Mouse (Mus musculus): ENCODE data around the gene Gm6096. TPM values are rescaled to one million over a fixed set of nuclear protein-coding genes. Genes with fewer than 3 reads are reported as not detected.
"Not testable (repeated sequence)": the region's sequence is repeated elsewhere in the genome, so short reads cannot be mapped to it uniquely, and the experiment has no call there.

Gene Gm6096
- not detected in 2 replicates for total RNA-seq (2012; rRNA removed)

DNA sequence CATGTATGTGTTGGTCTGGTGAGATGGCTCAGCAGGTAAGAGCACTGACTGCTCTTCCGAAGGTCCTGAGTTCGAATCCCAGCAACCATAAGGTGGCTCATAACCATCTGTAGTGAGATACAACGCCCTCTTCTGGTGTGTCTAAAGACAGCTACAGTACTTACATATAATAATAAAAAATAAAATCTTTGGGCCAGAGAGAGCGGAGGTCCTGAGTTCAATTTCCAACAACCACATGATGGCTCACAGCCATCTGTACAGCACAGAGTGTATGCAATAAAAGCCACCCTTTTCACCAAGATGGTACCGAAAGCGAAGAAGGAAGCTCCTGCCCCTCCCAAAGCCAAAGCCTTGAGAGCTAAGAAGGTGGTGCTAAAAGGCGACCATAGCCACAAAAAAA, at the start of gene Gm6096:
Gene Gm6096, plus strand, starts transcription at position 301 of the 400 bp plus-strand sequence.
- H3K36me3 ChIP-seq (ENCODE audit: control insufficient read depth, insufficient read depth, low read length, poor library complexity, severe bottlenecking): peaks cover 3% of the 10 kb centered on the region; the same call in 1 of the 2 replicates
- H3K9ac ChIP-seq (ENCODE audit: insufficient read depth, low read depth, low read length, poor library complexity, severe bottlenecking): no peak within 1 kb of the TSS
- TF ChIP-seq ZNF384 (IDR thresholded peaks at IDR 0.05; ENCODE audit: low read depth, low read length) (no peak), ZC3H11A (IDR thresholded peaks at IDR 0.05; ENCODE audit: borderline replicate concordance, low read depth, low read length) (no peak), CHD2 (IDR thresholded peaks at IDR 0.05; ENCODE audit: low read depth, low read length) (no peak), HCFC1 (IDR thresholded peaks at IDR 0.05; ENCODE audit: borderline replicate concordance, insufficient read depth, low read length) (no peak), MAFK (IDR thresholded peaks at IDR 0.05; ENCODE audit: insufficient read depth, low read depth, low read length) (no peak)
- in situ Hi-C loops (cut with MboI; ENCODE audit: low sequenced_read_pairs in 2 of 2, unreplicated experiment in 2 of 2): loop anchor here in 1 of 2 experiments (10.0 kb wide), 1 partner anchor 104 kb away; no protein-coding TSS in a partner anchor
- H3K9me3 ChIP-seq (ENCODE audit: control insufficient read depth, insufficient read depth, low read depth, low read length): no peaks in the 10 kb centered on the region
- DNase-seq (ENCODE audit: low read depth, low spot score): no peak
- no peaks in the 10 kb centered on the region for H3K4me1 ChIP-seq (ENCODE audit: control insufficient read depth in 2 of 2, insufficient read depth in 2 of 2, low read length in 2 of 2, poor library complexity in 1 of 2)
- no peak within 1 kb of the TSS for H3K27ac ChIP-seq (ENCODE audit: insufficient read depth, low read depth, low read length, poor library complexity, severe bottlenecking)
- H3K4me3 ChIP-seq (ENCODE audit: insufficient read depth in 1 of 2, low read depth in 1 of 2, low read length in 2 of 2, poor library complexity in 1 of 2, severe bottlenecking in 1 of 2): no peak within 1 kb of the TSS

DNA sequence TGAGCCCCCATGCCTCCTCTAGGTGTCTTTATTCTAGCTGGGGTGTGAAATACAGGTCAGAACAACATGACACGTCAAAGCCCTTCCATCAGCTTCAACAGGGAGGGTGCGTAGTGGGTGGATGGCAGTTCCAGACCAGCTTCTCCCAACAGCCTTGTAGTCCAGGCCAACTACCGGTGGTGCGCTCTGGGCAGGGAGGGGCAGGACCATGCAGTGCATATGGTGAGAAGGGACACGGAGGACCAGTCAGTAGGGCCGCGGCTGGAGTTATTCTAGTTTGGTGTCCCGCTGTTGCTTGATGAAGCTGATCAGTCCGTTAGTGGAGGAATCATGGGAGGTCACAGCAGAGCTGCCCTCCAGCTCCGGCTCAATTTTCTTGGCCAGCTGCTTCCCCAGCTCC, 48.7 kb upstream of the Gm6096 start:
- H3K4me3 ChIP-seq (ENCODE audit: insufficient read depth in 1 of 2, low read depth in 1 of 2, low read length in 2 of 2, poor library complexity in 1 of 2, severe bottlenecking in 1 of 2); H3K27ac ChIP-seq (ENCODE audit: insufficient read depth, low read depth, low read length, poor library complexity, severe bottlenecking); in situ Hi-C loops (cut with MboI; ENCODE audit: low sequenced_read_pairs in 2 of 2, unreplicated experiment in 2 of 2); H3K9me3 ChIP-seq (ENCODE audit: control insufficient read depth, insufficient read depth, low read depth, low read length); H3K9ac ChIP-seq (ENCODE audit: insufficient read depth, low read depth, low read length, poor library complexity, severe bottlenecking); DNase-seq (ENCODE audit: low read depth, low spot score); H3K4me1 ChIP-seq (ENCODE audit: control insufficient read depth in 2 of 2, insufficient read depth in 2 of 2, low read length in 2 of 2, poor library complexity in 1 of 2): not testable (repeated sequence)
- H3K36me3 ChIP-seq (ENCODE audit: control insufficient read depth, insufficient read depth, low read length, poor library complexity, severe bottlenecking): peaks cover 56% of the 10 kb centered on the region

DNA sequence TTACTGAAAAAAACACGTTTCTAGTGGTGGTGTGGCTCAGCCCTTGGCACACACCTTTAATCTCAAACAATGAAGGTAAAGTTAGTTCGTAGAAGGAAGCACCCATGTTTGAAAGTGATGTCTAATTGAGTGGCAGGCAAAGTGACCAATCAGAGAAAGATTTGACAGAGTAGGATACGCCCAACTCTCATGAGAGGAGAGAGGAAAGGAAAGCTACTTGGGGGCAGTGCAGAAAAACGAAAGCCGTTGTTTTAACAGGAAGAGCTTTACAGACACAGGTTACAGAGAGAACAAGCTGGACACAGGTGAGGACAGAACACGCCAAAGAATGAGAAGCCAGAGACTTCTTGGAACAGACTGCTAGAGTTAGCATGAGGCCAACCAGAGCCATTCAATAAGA, 44.5 kb upstream of the Gm6096 start:
- in situ Hi-C loops (cut with MboI; ENCODE audit: low sequenced_read_pairs in 2 of 2, unreplicated experiment in 2 of 2): no loop called here
- Histone ChIP-seq H3K36me3 (ENCODE audit: control insufficient read depth, insufficient read depth, low read length, poor library complexity, severe bottlenecking) (peaks cover 89% of the 10 kb centered on the region), H3K9me3 (ENCODE audit: control insufficient read depth, insufficient read depth, low read depth, low read length) (no peaks in the 10 kb centered on the region), H3K4me1 (ENCODE audit: control insufficient read depth in 2 of 2, insufficient read depth in 2 of 2, low read length in 2 of 2, poor library complexity in 1 of 2) (no peaks in the 10 kb centered on the region), H3K4me3 (ENCODE audit: insufficient read depth in 1 of 2, low read depth in 1 of 2, low read length in 2 of 2, poor library complexity in 1 of 2, severe bottlenecking in 1 of 2) (no peak overlapping the region), H3K27ac (ENCODE audit: insufficient read depth, low read depth, low read length, poor library complexity, severe bottlenecking) (no peak overlapping the region), H3K9ac (ENCODE audit: insufficient read depth, low read depth, low read length, poor library complexity, severe bottlenecking) (no peak overlapping the region)
- DNase-seq (ENCODE audit: low read depth, low spot score): no peak
- no peak for TF ChIP-seq CHD2 (IDR thresholded peaks at IDR 0.05; ENCODE audit: low read depth, low read length)
- no peak for TF ChIP-seq ZNF384 (IDR thresholded peaks at IDR 0.05; ENCODE audit: low read depth, low read length)
- TF ChIP-seq HCFC1 (IDR thresholded peaks at IDR 0.05; ENCODE audit: borderline replicate concordance, insufficient read depth, low read length): no peak
- no peak for TF ChIP-seq MAFK (IDR thresholded peaks at IDR 0.05; ENCODE audit: insufficient read depth, low read depth, low read length)

DNA sequence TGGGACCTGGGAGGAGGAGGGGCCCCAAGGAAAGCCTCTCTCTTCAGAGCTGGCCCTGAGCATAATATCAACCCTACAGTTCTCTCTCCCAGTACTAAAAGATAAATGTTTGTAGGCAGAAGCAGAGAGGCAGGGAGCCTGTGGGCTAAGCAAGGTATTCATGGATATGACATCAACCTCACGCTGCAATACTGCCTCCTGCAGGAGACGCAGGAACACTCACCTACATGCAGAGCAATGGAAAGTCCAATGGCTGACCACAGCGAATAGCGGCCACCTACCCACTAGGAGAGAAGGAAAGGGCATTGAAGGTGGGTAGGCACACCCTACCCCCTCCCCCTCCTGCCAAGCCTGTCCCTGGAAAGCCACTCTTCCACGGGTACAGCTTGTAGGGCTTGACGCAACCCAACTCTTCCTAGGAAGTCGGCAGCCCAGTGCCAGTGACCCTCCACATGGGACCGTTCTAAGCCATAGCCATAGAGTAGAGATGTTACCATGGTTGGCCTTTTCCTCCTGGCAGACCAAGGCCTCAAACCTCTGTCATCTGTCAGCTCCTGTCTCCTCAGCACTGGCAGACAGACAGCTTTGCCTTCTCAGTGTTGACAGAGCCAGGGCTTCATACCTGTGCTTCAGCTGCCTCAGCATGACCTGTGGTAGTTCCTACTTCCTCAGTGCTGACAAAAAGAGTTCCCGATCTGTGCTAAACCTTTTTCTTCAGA, 42.7 kb upstream of the Gm6096 start:
- H3K4me3 ChIP-seq (ENCODE audit: insufficient read depth in 1 of 2, low read depth in 1 of 2, low read length in 2 of 2, poor library complexity in 1 of 2, severe bottlenecking in 1 of 2): no peak overlapping the region
- H3K9me3 ChIP-seq (ENCODE audit: control insufficient read depth, insufficient read depth, low read depth, low read length): no peaks in the 10 kb centered on the region
- peaks cover 91% of the 10 kb centered on the region for H3K36me3 ChIP-seq (ENCODE audit: control insufficient read depth, insufficient read depth, low read length, poor library complexity, severe bottlenecking)
- no peak overlapping the region for H3K9ac ChIP-seq (ENCODE audit: insufficient read depth, low read depth, low read length, poor library complexity, severe bottlenecking)
- in situ Hi-C loops (cut with MboI; ENCODE audit: low sequenced_read_pairs in 2 of 2, unreplicated experiment in 2 of 2): no loop called here
- no peak for TF ChIP-seq ZNF384 (IDR thresholded peaks at IDR 0.05; ENCODE audit: low read depth, low read length)
- TF ChIP-seq ZC3H11A (IDR thresholded peaks at IDR 0.05; ENCODE audit: borderline replicate concordance, low read depth, low read length): no peak
- no peak overlapping the region for H3K27ac ChIP-seq (ENCODE audit: insufficient read depth, low read depth, low read length, poor library complexity, severe bottlenecking)
- no peak for DNase-seq (ENCODE audit: low read depth, low spot score)
- H3K4me1 ChIP-seq (ENCODE audit: control insufficient read depth in 2 of 2, insufficient read depth in 2 of 2, low read length in 2 of 2, poor library complexity in 1 of 2): no peaks in the 10 kb centered on the region

DNA sequence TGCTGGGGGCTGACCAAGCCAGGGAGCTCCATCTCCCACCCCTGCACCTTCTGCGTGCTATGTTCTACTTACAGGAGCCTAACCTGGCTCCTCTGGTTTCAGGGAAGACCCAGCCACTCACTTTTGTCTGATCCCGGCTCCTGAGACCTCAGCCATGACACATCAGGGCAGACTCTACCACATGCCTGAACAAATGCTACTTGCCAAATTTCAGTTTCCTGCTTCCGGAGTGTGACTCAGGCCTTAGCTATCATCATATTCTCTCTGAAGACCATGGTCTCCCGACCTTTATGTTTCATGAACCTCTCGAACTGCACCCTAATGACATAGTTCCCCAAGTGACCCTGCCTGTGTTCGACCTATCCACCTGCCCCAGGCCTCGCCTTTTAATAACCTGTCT, 37.6 kb upstream of the Gm6096 start:
- DNase-seq (ENCODE audit: low read depth, low spot score): no peak
- H3K36me3 ChIP-seq (ENCODE audit: control insufficient read depth, insufficient read depth, low read length, poor library complexity, severe bottlenecking): peaks cover 92% of the 10 kb centered on the region
- no peak for TF ChIP-seq HCFC1 (IDR thresholded peaks at IDR 0.05; ENCODE audit: borderline replicate concordance, insufficient read depth, low read length)
- H3K9me3 ChIP-seq (ENCODE audit: control insufficient read depth, insufficient read depth, low read depth, low read length): no peaks in the 10 kb centered on the region
- no peak overlapping the region for H3K27ac ChIP-seq (ENCODE audit: insufficient read depth, low read depth, low read length, poor library complexity, severe bottlenecking)
- H3K4me1 ChIP-seq (ENCODE audit: control insufficient read depth in 2 of 2, insufficient read depth in 2 of 2, low read length in 2 of 2, poor library complexity in 1 of 2): no peaks in the 10 kb centered on the region
- H3K4me3 ChIP-seq (ENCODE audit: insufficient read depth in 1 of 2, low read depth in 1 of 2, low read length in 2 of 2, poor library complexity in 1 of 2, severe bottlenecking in 1 of 2): no peak overlapping the region
- in situ Hi-C loops (cut with MboI; ENCODE audit: low sequenced_read_pairs in 2 of 2, unreplicated experiment in 2 of 2): loop anchor here (5.0 to 10.0 kb wide), 2 partner anchors 56 to 58 kb away; no protein-coding TSS in a partner anchor
- no peak overlapping the region for H3K9ac ChIP-seq (ENCODE audit: insufficient read depth, low read depth, low read length, poor library complexity, severe bottlenecking)
